Mouse (Mus musculus): ENCODE data around the gene Mark4. TPM values are rescaled to one million over a fixed set of nuclear protein-coding genes. Genes with fewer than 3 reads are reported as not detected.

The Mark4 gene
- polyA plus RNA-seq, 1 experiment, result 36.3 TPM

DNA sequence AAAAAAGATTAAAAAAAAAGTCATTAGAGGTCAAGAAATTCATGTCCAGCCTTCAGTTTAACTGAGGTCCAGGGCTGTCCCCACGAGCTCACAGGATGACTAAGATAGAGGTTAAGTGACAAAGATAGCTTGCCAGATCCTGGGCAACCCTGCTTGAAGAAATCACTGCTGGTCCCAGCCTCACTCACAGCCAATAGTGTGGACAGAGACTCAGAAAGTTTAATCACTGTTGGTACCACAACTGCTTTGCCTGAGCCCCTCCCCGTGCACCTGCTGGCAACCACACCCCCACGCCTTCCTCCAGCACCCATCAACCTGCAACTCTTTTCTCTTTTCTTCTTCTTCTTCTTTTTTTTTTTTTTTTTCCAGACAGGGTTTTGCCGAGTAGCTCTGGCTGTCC lies 34.6 kb downstream of the Mark4 start:
- Histone ChIP-seq H3K4me1 (replicated peaks; ENCODE audit: control insufficient read depth, insufficient read depth, low read length) (peaks cover 15% of the 10 kb centered on the region), H3K4me3 (ENCODE audit: control insufficient read depth, insufficient read depth, low read length) (no peak overlapping the region), H3K27me3 (ENCODE audit: control insufficient read depth, insufficient read depth, low read length) (no peaks in the 10 kb centered on the region), H3K36me3 (ENCODE audit: control insufficient read depth, insufficient read depth, low read length) (peaks cover 14% of the 10 kb centered on the region), H3K27ac (ENCODE audit: control insufficient read depth, insufficient read depth, low read length) (no peak overlapping the region)
- TF ChIP-seq POLR2A (IDR thresholded peaks at IDR 0.05; ENCODE audit: control insufficient read depth, extremely low read depth, insufficient read depth, low read length, poor library complexity) (no peak), CTCF (IDR thresholded peaks at IDR 0.05; ENCODE audit: borderline replicate concordance, control insufficient read depth, extremely low read depth, insufficient read depth, low read length, poor library complexity) (no peak)
- no peak for DNase-seq
- 48% methylated on average over 4 of the region's 4 CpGs for WGBS

DNA sequence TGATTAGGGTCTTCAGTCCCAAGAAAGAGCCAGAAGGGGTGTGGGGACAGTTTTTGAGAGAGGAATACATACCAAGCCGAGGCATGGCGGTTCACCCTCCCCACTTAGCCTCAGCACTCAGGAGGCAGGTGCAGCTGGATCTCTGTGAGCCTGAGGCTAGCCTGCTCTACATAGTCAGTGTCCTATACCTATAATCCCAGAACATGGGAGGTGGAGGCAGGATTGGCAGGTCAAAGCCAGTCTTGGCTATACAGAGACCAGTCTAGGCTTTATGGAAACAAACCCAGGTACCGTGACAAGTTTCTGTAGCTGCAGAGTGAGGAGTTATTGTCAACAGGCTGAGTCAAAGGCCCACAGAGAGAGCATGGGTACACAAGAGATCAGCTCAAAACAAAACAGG lies 35.5 kb downstream of the Mark4 start:
- H3K36me3 ChIP-seq (ENCODE audit: control insufficient read depth, insufficient read depth, low read length), result peaks cover 11% of the 10 kb centered on the region

DNA sequence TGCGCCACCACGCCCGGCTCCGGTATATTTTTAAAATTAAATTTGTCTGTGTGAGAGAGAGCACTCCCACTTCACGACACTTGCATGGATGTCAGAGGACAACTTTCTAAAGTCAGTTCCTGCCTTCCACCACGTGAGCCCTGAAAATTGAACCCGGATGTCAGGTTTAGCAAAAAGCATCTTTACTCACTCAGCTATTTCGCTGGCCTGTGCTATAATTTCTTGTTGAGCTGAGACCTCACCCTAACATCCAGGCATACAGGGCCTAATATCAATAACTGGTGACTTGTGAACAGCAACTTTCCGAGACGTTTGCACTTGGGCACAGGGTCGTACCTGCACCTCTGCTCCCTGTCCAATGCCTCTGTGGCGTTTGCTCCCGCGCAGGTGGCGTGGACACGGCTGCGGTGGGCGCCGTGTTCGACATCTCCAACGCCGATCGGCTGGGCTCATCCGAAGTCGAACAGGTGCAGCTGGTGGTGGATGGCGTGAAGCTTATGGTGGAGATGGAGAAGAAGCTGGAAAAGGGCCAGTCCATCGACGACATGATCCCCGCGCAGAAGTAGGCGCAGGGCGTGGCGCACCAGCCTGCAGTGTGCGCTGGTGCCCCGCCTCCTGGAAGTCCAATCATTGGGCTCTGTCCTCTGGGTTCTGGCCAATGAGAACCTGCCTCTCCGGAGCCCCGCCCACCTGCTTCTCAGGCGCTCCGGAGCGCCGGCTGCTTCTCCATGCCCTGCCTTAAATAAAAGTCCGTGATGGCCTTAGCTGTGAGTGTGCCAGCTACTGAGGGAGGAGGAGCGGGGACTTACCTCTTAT lies 37.6 kb downstream of the Mark4 start:
- no peak overlapping the region for H3K27ac ChIP-seq (ENCODE audit: control insufficient read depth, insufficient read depth, low read length)
- no peak for TF ChIP-seq POLR2A (IDR thresholded peaks at IDR 0.05; ENCODE audit: control insufficient read depth, extremely low read depth, insufficient read depth, low read length, poor library complexity)
- TF ChIP-seq CTCF (IDR thresholded peaks at IDR 0.05; ENCODE audit: borderline replicate concordance, control insufficient read depth, extremely low read depth, insufficient read depth, low read length, poor library complexity), result no peak; the same call in 1 of the 2 replicates
- WGBS, result 11% methylated on average over 43 of the region's 43 CpGs
- peaks cover 3% of the 10 kb centered on the region; the same call in 1 of the 2 replicates for H3K36me3 ChIP-seq (ENCODE audit: control insufficient read depth, insufficient read depth, low read length)
- no peaks in the 10 kb centered on the region for H3K27me3 ChIP-seq (ENCODE audit: control insufficient read depth, insufficient read depth, low read length)
- DNase-seq, result peak; percentile 91
- H3K4me3 ChIP-seq (ENCODE audit: control insufficient read depth, insufficient read depth, low read length), result peak overlapping the region; percentile 58
- H3K4me1 ChIP-seq (replicated peaks; ENCODE audit: control insufficient read depth, insufficient read depth, low read length), result peaks cover 20% of the 10 kb centered on the region

More for the DNA sequence above, 35.5 kb downstream of the Mark4 start:
- no peak overlapping the region for H3K27ac ChIP-seq (ENCODE audit: control insufficient read depth, insufficient read depth, low read length)
- H3K27me3 ChIP-seq (ENCODE audit: control insufficient read depth, insufficient read depth, low read length), result no peaks in the 10 kb centered on the region
- H3K4me3 ChIP-seq (ENCODE audit: control insufficient read depth, insufficient read depth, low read length), result no peak overlapping the region
- H3K4me1 ChIP-seq (replicated peaks; ENCODE audit: control insufficient read depth, insufficient read depth, low read length), result peaks cover 15% of the 10 kb centered on the region
- TF ChIP-seq CTCF (IDR thresholded peaks at IDR 0.05; ENCODE audit: borderline replicate concordance, control insufficient read depth, extremely low read depth, insufficient read depth, low read length, poor library complexity) (no peak), POLR2A (IDR thresholded peaks at IDR 0.05; ENCODE audit: control insufficient read depth, extremely low read depth, insufficient read depth, low read length, poor library complexity) (no peak)
- DNase-seq, result no peak
- WGBS, result 93% methylated on average over 3 of the region's 3 CpGs

DNA sequence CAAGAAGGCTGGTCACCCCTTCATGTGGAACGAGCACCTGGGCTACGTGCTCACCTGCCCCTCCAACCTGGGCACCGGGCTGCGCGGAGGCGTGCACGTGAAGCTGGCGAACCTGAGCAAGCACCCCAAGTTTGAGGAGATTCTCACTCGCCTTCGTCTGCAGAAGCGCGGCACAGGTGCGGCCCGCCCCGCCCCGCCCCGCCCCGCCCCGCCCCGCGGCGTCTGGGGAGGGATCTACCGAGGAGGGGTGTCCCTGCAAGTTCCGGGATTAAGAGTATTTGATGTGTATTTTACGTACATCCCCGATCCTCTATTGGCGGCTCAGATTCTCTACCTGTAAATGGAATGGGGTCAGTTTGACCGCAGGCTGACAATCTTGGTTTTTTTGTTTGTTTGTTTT lies 38.5 kb downstream of the Mark4 start:
- 7% methylated on average over 28 of the region's 28 CpGs for WGBS
- H3K27ac ChIP-seq (ENCODE audit: control insufficient read depth, insufficient read depth, low read length), result no peak overlapping the region
- no peaks in the 10 kb centered on the region for H3K27me3 ChIP-seq (ENCODE audit: control insufficient read depth, insufficient read depth, low read length)
- TF ChIP-seq POLR2A (IDR thresholded peaks at IDR 0.05; ENCODE audit: control insufficient read depth, extremely low read depth, insufficient read depth, low read length, poor library complexity) (no peak), CTCF (IDR thresholded peaks at IDR 0.05; ENCODE audit: borderline replicate concordance, control insufficient read depth, extremely low read depth, insufficient read depth, low read length, poor library complexity) (no peak)
- H3K4me1 ChIP-seq (replicated peaks; ENCODE audit: control insufficient read depth, insufficient read depth, low read length), result peaks cover 20% of the 10 kb centered on the region
- no peak for DNase-seq
- H3K4me3 ChIP-seq (ENCODE audit: control insufficient read depth, insufficient read depth, low read length), result no peak overlapping the region
- H3K36me3 ChIP-seq (ENCODE audit: control insufficient read depth, insufficient read depth, low read length), result no peaks in the 10 kb centered on the region

DNA sequence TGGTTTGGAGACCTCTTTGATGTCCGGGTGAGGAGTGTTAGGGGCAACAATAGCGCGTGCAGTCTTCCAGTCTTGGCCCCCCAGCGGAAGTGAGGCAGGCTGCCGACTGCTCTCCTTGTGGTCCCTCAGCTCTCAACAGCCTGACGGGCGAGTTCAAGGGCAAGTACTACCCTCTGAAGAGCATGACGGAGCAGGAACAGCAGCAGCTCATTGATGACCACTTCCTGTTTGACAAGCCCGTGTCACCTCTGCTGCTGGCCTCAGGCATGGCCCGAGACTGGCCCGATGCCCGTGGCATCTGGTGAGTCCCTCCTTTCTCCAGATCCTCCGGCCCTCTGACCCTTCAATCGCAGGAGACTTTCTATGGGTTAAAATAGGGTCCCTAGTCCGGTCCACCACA lies 42.0 kb downstream of the Mark4 start:
- no peak for TF ChIP-seq CTCF (IDR thresholded peaks at IDR 0.05; ENCODE audit: borderline replicate concordance, control insufficient read depth, extremely low read depth, insufficient read depth, low read length, poor library complexity)
- no peak for TF ChIP-seq POLR2A (IDR thresholded peaks at IDR 0.05; ENCODE audit: control insufficient read depth, extremely low read depth, insufficient read depth, low read length, poor library complexity)
- 35% methylated on average over 15 of the region's 15 CpGs for whole genome bisulfite sequencing
- peaks cover 20% of the 10 kb centered on the region for H3K4me1 ChIP-seq (replicated peaks; ENCODE audit: control insufficient read depth, insufficient read depth, low read length)
- H3K36me3 ChIP-seq (ENCODE audit: control insufficient read depth, insufficient read depth, low read length), result no peaks in the 10 kb centered on the region
- H3K27ac ChIP-seq (ENCODE audit: control insufficient read depth, insufficient read depth, low read length), result no peak overlapping the region
- DNase-seq, result no peak
- no peak overlapping the region for H3K4me3 ChIP-seq (ENCODE audit: control insufficient read depth, insufficient read depth, low read length)
- H3K27me3 ChIP-seq (ENCODE audit: control insufficient read depth, insufficient read depth, low read length), result no peaks in the 10 kb centered on the region

DNA sequence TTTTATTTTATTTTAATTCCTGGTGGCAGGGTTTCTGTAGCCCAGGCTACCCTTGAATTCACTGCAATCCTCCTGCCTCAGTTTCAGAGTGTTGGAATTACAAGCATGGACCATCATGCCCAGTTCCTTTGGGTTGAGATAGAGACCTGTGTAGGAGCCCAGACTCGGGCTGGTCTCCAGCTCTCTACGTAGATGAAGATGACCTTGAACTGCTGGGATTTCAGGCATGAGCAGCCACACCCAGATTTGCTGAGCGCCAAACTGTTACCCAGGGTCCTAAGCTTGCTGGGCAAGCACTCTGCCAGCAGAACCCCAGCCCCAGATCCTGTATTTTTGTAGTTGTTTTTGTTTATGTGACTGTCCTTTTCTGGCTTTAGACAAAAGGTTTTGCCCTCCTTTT lies 45.1 kb downstream of the Mark4 start:
- Histone ChIP-seq H3K36me3 (ENCODE audit: control insufficient read depth, insufficient read depth, low read length) (no peaks in the 10 kb centered on the region), H3K4me3 (ENCODE audit: control insufficient read depth, insufficient read depth, low read length) (no peak overlapping the region), H3K4me1 (replicated peaks; ENCODE audit: control insufficient read depth, insufficient read depth, low read length) (peaks cover 5% of the 10 kb centered on the region), H3K27me3 (ENCODE audit: control insufficient read depth, insufficient read depth, low read length) (no peaks in the 10 kb centered on the region), H3K27ac (ENCODE audit: control insufficient read depth, insufficient read depth, low read length) (no peak overlapping the region)
- TF ChIP-seq CTCF (IDR thresholded peaks at IDR 0.05; ENCODE audit: borderline replicate concordance, control insufficient read depth, extremely low read depth, insufficient read depth, low read length, poor library complexity) (no peak), POLR2A (IDR thresholded peaks at IDR 0.05; ENCODE audit: control insufficient read depth, extremely low read depth, insufficient read depth, low read length, poor library complexity) (no peak)
- no peak for DNase-seq
- WGBS, result 95% methylated on average over 3 of the region's 3 CpGs
